Mouse (Mus musculus): Measurements from ENCODE around the gene Zfp574.

- TF ChIP-seq GATA1 (IDR thresholded peaks at IDR 0.05; ENCODE audit: low read depth, low read length), result no peak
- no peak for TF ChIP-seq JUND (IDR thresholded peaks at IDR 0.05; ENCODE audit: low read depth, low read length)
- no peak for TF ChIP-seq USF1 (IDR thresholded peaks at IDR 0.05; ENCODE audit: low read depth, low read length)
These were observed 37.6 kb upstream of the Zfp574 start for GRCm38 (mm10) chr7:25034796-25035195.

Measured in MEL (cell line).